Mouse (Mus musculus) heart, embryonic 14.5 days (tissue): ENCODE data around the gene Brca2. TPM values are rescaled to one million over a fixed set of nuclear protein-coding genes. Genes with fewer than 3 reads are reported as not detected.

Source experiments
- ATAC-seq: fragments of 200-750 bp; cut with Nextera tagmentation; 2 replicates; pipeline ENCODE4 v1.8.0; 2017; ENCODE audit warnings: low read depth, moderate TSS enrichment; ENCODE audit not compliant: insufficient number of reproducible peaks, insufficient read depth, low FRiP score
- H3K27ac ChIP-seq, 2 experiments: fragments of 200-500 bp in 1 of 2; fragments of 300-500 bp in 1 of 2; sonication (generic) in 1 of 2; replicated peaks in 1 of 2; 2 replicates each; pipeline ENCODE4 v1.5.1; 2012 to 2014; ENCODE audit warnings: low read depth in 2 of 2, low read length in 2 of 2, control low read depth in 1 of 2, mild to moderate bottlenecking in 1 of 2, mixed read lengths in 1 of 2; ENCODE audit not compliant: control insufficient read depth in 1 of 2, insufficient read depth in 1 of 2
- H3K27me3 ChIP-seq: fragments of 300-500 bp; sonication (generic); 2 replicates; pipeline ENCODE4 v1.6.1; 2014; ENCODE audit warnings: mild to moderate bottlenecking, low read length, control low read depth; ENCODE audit not compliant: control insufficient read depth, insufficient read depth
- H3K36me3 ChIP-seq: fragments of 300-500 bp; sonication (generic); 2 replicates; pipeline ENCODE4 v1.6.1; 2014; ENCODE audit warnings: mild to moderate bottlenecking, control low read depth, low read length, mixed read lengths; ENCODE audit not compliant: control insufficient read depth, insufficient read depth
- H3K4me1 ChIP-seq, 2 experiments: fragments of 200-500 bp in 1 of 2; fragments of 300-500 bp in 1 of 2; sonication (generic) in 1 of 2; 2 replicates each; pipeline ENCODE4 v1.6.1; 2012 to 2014; ENCODE audit warnings: low read length in 2 of 2, control low read depth in 1 of 2, mixed read lengths in 1 of 2; ENCODE audit not compliant: control insufficient read depth in 2 of 2, insufficient read depth in 2 of 2
- H3K4me2 ChIP-seq: fragments of 300-500 bp; sonication (generic); 2 replicates; pipeline ENCODE4 v1.6.1; 2014; ENCODE audit warnings: mild to moderate bottlenecking, low read length
- H3K4me3 ChIP-seq, 2 experiments: fragments of 200-500 bp in 1 of 2; fragments of 300-500 bp in 1 of 2; sonication (generic) in 1 of 2; 2 replicates each; pipeline ENCODE4 v1.5.1; 2012 to 2014; ENCODE audit warnings: low read length in 2 of 2, mild to moderate bottlenecking in 2 of 2, control low read depth in 1 of 2, low read depth in 1 of 2, moderate library complexity in 1 of 2; ENCODE audit not compliant: control insufficient read depth in 1 of 2, insufficient read depth in 1 of 2
- H3K9ac ChIP-seq: fragments of 300-500 bp; sonication (generic); 2 replicates; pipeline ENCODE4 v1.6.1; 2014; ENCODE audit warnings: mild to moderate bottlenecking, low read length
- H3K9me3 ChIP-seq: fragments of 300-500 bp; sonication (generic); 2 replicates; pipeline ENCODE4 v1.6.1; 2016; ENCODE audit warnings: low read length, control low read depth; ENCODE audit not compliant: control insufficient read depth
- WGBS: fragments of 180-500 bp; shearing (Covaris S2); extraction: QIAGEN DNeasy Blood & Tissue Kit; methylation state at CpG from one replicate; pipeline ENCODE4 v1.1.7; 2014; 5-methylcytosine and 5-hydroxymethylcytosine counted together
- polyA plus RNA-seq: library from polyadenylated mRNA; unstranded; fragments of >200 nt; fragmentation: Nextera tagmentation; extraction: Ambion mirVana; gene quantifications from 2 replicates; pipeline ENCODE4 v1.2.1, GENCODE M21; 2014

Gene Brca2
- polyA plus RNA-seq, 1 experiment from 2014 or later, result 14.4 TPM

- H3K4me3 ChIP-seq, result no peak overlapping the region
- no peaks in the 10 kb centered on the region for H3K27me3 ChIP-seq
- WGBS, result 91% methylated on average over 6 of the region's 6 CpGs
- no peak for ATAC-seq
- no peak overlapping the region for H3K9ac ChIP-seq
- peaks cover 0 to 7% of the 10 kb centered on the region in 2 experiments; a peak in 2 of 4 replicates for H3K4me1 ChIP-seq
- peaks cover 71% of the 10 kb centered on the region for H3K36me3 ChIP-seq
- no peaks in the 10 kb centered on the region for H3K9me3 ChIP-seq
- no peak overlapping the region for H3K27ac ChIP-seq
- H3K4me2 ChIP-seq, result no peak overlapping the region
Observed at GRCm38 (mm10) chr5:150564426-150564825, 42.0 kb downstream of the Brca2 start.

DNA sequence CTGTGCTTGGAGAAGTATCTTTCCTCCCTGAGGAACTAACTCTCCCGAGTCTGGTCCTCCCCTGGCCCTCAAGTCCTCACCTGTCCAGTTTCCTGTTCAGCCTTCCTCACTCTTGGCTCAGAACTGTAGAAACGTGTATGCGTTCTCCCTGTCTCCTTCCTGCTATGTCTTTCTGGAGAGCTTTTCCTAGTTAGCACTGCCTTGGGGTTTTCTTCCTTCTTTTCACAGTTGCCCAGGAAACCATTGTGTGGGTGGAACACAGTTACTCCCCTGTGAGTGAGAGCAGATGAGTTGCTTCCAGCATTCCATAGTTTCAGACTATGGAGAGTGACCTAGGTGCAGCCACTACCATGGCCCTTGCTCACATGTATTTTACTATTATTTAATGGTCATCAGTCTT, 43.8 kb downstream of the Brca2 start:
- Histone ChIP-seq H3K27me3 (no peaks in the 10 kb centered on the region), H3K9ac (no peak overlapping the region), H3K4me1 (no peaks in the 10 kb centered on the region), H3K4me2 (no peak overlapping the region), H3K9me3 (no peaks in the 10 kb centered on the region), H3K27ac (no peak overlapping the region), H3K4me3 (no peak overlapping the region), H3K36me3 (peaks cover 75% of the 10 kb centered on the region)
- WGBS, result 55% methylated on average over 3 of the region's 3 CpGs
- ATAC-seq, result no peak

- H3K4me3 ChIP-seq, result no peak overlapping the region
Observed at GRCm38 (mm10) chr5:150566971-150567370, 44.5 kb downstream of the Brca2 start.

GRCm38 (mm10) chr5:150570496-150571219, 48.2 kb downstream of the Brca2 start:
- Histone ChIP-seq H3K27me3 (no peaks in the 10 kb centered on the region), H3K36me3 (peaks cover 76% of the 10 kb centered on the region), H3K4me1 (peaks cover 0 to 6% of the 10 kb centered on the region in 2 experiments; a peak in 1 of 4 replicates), H3K4me2 (no peak overlapping the region), H3K9me3 (no peaks in the 10 kb centered on the region), H3K4me3 (no peak overlapping the region), H3K27ac (no peak overlapping the region), H3K9ac (no peak overlapping the region)
- 91% methylated on average over 11 of the region's 11 CpGs for WGBS
- no peak for ATAC-seq

More at GRCm38 (mm10) chr5:150566971-150567370, 44.5 kb downstream of the Brca2 start:
- Histone ChIP-seq H3K27ac (no peak overlapping the region), H3K27me3 (no peaks in the 10 kb centered on the region), H3K36me3 (peaks cover 76% of the 10 kb centered on the region), H3K4me2 (no peak overlapping the region), H3K4me1 (no peaks in the 10 kb centered on the region), H3K9ac (no peak overlapping the region), H3K9me3 (no peaks in the 10 kb centered on the region)
- ATAC-seq, result no peak
- 91% methylated on average over 5 of the region's 5 CpGs for WGBS

DNA sequence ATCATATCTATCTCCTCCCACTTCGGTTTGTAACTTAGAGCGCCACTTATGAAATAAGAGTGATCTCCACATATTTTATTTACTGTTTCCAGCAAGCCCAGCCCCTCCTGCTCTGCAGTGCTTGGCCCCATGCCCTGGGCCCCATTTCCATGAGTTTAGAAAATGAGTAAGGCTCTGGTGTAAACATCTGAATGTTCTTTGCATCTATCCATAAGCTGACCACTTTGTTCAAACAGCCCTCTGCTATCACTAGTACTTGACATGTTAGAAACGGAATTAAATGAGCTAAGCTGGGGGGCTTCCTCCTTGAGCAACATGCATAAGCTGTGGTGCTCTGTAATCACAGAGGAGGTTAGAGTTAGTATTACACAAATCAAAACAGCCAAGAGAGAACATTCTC, 52.0 kb downstream of the Brca2 start:
- H3K4me2 ChIP-seq, result no peak overlapping the region
- H3K36me3 ChIP-seq, result peaks cover 40% of the 10 kb centered on the region
- H3K4me1 ChIP-seq, result peaks cover 0 to 6% of the 10 kb centered on the region in 2 experiments; a peak in 1 of 4 replicates
- H3K4me3 ChIP-seq, result no peak overlapping the region
- H3K27me3 ChIP-seq, result no peaks in the 10 kb centered on the region
- no peak overlapping the region for H3K27ac ChIP-seq
- H3K9ac ChIP-seq, result no peak overlapping the region
- H3K9me3 ChIP-seq, result no peaks in the 10 kb centered on the region
- no peak for ATAC-seq
- 74% methylated on average over 3 of the region's 3 CpGs for WGBS

- WGBS, result 60% methylated on average over 5 of the region's 5 CpGs
Observed at GRCm38 (mm10) chr5:150574885-150575284, 52.5 kb downstream of the Brca2 start.

GRCm38 (mm10) chr5:150576832-150577231, 54.4 kb downstream of the Brca2 start:
- peaks cover 19% of the 10 kb centered on the region for H3K36me3 ChIP-seq
- WGBS, result 84% methylated on average over 11 of the region's 11 CpGs
- no peaks in the 10 kb centered on the region for H3K27me3 ChIP-seq
- no peak overlapping the region for H3K4me2 ChIP-seq
- peaks cover 2 to 6% of the 10 kb centered on the region in 2 experiments; a peak in 2 of 4 replicates for H3K4me1 ChIP-seq
- H3K9ac ChIP-seq, result no peak overlapping the region
- no peaks in the 10 kb centered on the region for H3K9me3 ChIP-seq
- no peak for ATAC-seq
- H3K4me3 ChIP-seq, result no peak overlapping the region
- no peak overlapping the region for H3K27ac ChIP-seq

More at GRCm38 (mm10) chr5:150574885-150575284, 52.5 kb downstream of the Brca2 start:
- Histone ChIP-seq H3K27me3 (no peaks in the 10 kb centered on the region), H3K9ac (no peak overlapping the region), H3K4me1 (peaks cover 0 to 6% of the 10 kb centered on the region in 2 experiments; a peak in 1 of 4 replicates), H3K27ac (no peak overlapping the region), H3K9me3 (no peaks in the 10 kb centered on the region), H3K36me3 (peaks cover 37% of the 10 kb centered on the region), H3K4me3 (no peak overlapping the region), H3K4me2 (no peak overlapping the region)
- ATAC-seq, result no peak
